Mouse (Mus musculus): ENCODE results near the gene Mettl5.

- no peak for TF ChIP-seq CTCF (IDR thresholded peaks at IDR 0.05; ENCODE audit: borderline replicate concordance, control insufficient read depth, extremely low read depth, insufficient read depth, low read length, poor library complexity)
- 0 out of 2 replicates have a peak, but pooled peaks have one; percentile 13 for TF ChIP-seq POLR2A (IDR thresholded peaks at IDR 0.05; ENCODE audit: control insufficient read depth, extremely low read depth, insufficient read depth, low read length, poor library complexity)
Observed at GRCm38 (mm10) chr2:69822361-69823128, 62.9 kb downstream of the Mettl5 start.
